Mouse (Mus musculus) telencephalon, adult 2 months (tissue): ENCODE measurements at regions not wholly inside any gene's neighbourhood (a gene's known extent, or its start where the extent isn't known, plus 50 kb on each side); places are given as distances from the start of the nearest gene placed in this dataset.
"Not testable (repeated sequence)": the region's sequence is repeated elsewhere in the genome, so short reads cannot be mapped to it uniquely, and the experiment has no call there.

Experiments used
- DNase-seq: peaks from one replicate; pipeline ENCODE4 v3.0.0-alpha.2; 2011; ENCODE audit warnings: low read depth, low spot score

DNA sequence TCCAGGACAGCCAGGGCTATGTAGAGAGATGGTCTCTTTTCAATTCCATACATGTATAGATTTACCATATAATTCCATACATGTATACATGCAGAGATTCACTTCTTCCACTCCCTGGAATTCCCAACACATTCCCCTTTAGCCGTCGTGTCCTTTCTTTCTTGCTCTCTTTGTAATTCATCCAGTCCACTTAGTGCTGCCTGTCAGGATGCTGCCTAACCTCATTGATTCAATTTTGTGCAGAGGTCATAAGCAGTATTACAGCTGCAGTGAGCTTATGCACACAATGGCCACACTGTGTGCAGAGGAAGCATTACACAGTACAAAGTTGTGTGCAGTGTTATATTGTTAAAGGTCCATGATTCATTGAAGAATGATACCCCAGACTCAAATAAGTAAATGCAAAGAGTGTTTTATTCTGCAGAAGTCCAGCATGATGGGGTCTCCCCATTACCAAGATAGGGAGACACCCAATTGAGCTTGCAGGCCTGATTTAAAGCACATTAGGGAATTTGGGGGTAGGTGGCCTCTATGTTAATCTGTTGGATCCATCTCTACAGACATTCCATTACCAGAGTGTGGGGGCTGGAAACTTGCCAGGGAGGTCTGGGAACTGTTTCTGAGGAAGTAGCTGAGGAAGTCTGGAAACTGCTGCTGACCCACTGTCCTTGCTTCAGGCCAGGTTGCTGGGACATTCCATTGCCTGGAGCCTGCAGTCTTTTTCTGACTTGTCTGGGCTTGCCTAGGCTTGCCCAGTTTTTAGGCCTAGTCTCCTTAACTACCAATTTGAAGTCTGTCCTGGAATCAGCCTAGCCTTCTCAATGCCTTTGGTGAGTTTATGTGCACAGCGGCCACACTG lies 72.8 kb downstream of the Fam161a start:
- DNase-seq, result no peak

DNA sequence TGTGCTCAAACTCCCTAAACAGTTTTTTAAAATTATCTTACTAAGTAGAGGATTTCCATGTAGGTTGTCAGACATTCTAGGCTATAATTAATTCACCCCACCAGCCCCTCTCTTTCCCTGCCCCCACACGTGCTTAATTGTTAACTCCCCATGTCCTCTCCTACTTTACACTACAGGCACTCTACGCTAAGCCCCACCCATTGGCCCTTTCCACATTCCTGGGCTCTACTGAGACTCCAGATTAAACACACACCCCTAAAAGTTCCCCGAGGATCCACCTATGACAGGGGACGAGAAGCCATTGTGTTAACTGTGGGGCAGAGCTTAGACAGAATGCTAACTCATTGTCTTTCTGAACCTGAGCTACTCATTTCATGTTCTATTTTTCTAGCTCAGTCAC lies 74.3 kb downstream of the Fam161a start:
- no peak for DNase-seq

- not testable (repeated sequence) for DNase-seq
These were observed 76.5 kb downstream of the Fam161a start for GRCm38 (mm10) chr11:23083811-23084210.

- DNase-seq, result no peak
These were observed 88.0 kb downstream of the Fam161a start for GRCm38 (mm10) chr11:23095287-23095686.

DNA sequence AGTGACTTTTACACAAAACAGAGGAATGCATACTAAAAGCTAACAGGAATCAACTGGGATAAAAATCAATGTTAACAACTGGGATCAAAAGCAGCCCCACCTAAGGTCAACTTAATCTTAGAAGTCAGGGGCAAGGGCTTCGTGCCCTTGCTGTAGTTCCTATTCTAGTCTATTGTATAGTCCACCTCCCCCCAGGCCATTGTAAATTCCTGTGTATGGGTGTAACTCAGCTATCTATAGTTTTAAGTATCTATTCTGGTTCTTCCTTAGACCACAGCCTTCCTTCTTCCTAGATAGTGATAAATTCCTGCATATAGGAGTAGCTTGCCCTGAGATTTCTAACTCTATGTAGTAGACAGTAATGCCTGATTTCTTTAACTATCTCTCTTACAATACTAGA lies 88.4 kb downstream of the Fam161a start:
- not testable (repeated sequence) for DNase-seq

DNA sequence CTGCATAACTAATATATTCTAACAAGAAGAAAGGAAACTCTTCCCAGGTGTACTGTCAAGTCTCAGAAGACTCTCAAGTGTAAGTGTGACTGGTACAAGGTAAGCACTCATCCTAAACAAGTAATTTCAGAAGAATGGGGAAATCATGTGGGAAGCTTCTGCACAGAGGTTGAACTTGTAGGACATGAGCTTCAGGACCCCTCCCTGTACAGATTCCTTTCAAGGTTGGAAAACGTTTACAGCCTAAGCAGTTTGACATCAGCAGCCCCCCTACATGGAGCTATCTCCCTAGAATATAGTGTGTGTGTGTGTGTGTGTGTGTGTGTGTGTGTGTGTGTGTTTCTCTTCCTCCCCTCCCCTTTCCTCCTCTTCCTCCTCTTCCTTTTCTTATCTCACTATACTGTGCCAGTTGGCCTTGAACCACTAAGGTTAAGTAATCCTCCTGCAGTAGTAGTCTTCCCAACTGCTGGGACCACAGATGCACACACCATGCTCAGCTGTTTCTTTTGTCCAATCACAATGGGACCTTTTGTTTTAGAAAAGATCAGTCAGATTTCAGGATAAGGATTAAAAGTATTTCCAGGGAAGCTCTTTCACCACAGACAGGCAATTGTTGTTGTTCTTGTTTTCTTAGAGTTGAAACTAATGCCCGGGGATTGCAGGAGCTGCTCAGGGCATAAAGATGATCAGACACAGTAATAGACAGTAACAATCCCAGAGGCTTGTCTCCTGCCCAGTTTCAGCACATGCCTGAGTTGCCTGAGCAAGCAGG lies 89.3 kb downstream of the Fam161a start:
- DNase-seq, result no peak

GRCm38 (mm10) chr11:23097223-23097490 lies 89.8 kb downstream of the Fam161a start:
- no peak for DNase-seq

DNA sequence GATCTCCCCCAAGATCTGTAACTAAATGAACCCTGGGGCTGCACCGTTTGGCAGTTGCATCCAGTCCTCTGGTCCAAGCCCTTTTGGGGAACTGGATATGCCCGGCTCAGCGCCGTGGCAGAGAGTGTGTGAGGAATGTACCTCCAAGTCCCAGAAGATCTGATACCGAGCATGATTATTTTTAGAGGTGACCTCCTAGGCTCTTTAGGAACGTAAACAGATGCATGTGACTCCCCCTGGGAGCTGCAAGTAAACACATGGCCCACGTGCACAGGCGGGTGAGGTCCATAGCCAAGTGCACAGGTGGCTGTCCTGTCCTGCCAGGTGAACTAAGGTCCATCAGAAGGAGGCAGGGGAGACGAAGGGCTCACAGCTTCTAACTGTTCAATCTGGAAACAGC lies 107.3 kb downstream of the Fam161a start:
- DNase-seq, result no peak

- no peak for DNase-seq
These were observed 113.3 kb downstream of the Fam161a start for GRCm38 (mm10) chr11:23120533-23121210.

DNA sequence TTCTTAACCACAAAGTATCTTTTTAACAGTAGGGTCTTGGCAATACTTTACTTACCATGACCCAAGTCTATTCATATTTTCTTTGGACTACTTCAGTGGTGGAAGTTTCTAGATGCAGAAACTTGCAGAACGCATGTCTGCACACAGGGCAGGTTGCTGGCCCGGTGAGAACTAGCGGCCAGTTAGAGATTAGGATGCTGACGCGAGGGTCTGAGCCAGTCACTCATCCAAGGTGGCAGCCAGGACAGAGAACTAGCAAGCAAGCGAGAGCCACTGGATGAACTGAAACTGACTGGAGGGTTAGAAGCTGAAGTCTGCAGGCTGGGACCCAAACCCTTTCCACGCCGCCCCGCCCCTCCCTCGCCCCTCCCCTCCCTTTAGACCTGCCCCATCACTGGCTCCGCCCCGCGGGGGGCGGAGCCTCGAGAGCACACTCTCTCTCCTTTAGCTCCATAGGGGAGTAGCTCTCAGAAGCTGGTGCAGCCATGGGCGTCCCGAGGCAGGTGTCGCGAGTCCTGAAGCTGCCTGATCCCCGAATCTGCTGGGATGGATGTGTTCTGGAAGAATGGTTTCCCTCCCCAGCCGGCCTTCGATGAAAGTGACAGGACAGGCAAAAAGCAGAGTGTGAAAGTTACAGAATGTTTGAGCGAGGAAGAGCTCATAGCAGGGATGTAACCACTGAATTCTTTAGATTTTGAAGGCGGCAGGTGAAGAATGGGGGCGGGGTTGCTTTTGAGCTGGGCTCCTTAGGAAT lies 117.0 kb downstream of the Fam161a start:
- DNase-seq, result no peak

GRCm38 (mm10) chr11:23131122-23131521 lies 123.8 kb downstream of the Fam161a start:
- no peak for DNase-seq

- DNase-seq, result no peak
These were observed 124.2 kb upstream of the Xpo1 start for GRCm38 (mm10) chr11:23131632-23132031.

DNA sequence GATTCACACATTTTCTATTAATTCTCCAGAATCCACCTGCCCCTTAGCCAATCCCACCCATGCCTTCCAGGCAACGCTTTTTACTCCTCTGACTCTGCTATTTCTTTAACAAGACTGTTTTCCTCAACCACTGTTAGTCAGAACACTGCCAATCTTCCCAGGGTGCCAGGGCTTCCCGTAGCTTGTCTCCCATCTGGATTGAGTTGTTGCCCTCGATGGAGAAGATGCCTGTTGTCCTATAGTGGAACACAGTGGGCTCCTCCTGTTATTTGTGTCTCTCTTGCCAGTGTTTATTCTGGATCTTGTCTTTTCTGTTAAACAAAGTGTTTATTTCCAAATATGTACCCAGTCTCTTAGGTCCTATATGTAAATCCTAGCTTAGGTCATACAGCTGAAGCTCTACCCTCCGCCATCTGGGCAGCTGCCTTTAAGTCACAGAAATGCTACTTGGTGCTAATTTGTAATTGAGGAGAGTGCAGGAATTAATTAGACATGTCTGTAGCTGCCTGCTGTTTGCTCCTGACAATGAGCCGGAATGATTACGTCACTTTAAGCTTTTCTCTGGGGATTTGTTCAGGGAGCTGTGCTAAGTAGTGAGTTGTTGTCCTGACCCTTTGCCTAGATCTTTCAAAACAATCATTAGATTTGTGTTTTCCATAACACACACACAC lies 115.3 kb upstream of the Xpo1 start:
- no peak for DNase-seq

GRCm38 (mm10) chr11:23141100-23141837 lies 114.6 kb upstream of the Xpo1 start:
- no peak for DNase-seq

DNA sequence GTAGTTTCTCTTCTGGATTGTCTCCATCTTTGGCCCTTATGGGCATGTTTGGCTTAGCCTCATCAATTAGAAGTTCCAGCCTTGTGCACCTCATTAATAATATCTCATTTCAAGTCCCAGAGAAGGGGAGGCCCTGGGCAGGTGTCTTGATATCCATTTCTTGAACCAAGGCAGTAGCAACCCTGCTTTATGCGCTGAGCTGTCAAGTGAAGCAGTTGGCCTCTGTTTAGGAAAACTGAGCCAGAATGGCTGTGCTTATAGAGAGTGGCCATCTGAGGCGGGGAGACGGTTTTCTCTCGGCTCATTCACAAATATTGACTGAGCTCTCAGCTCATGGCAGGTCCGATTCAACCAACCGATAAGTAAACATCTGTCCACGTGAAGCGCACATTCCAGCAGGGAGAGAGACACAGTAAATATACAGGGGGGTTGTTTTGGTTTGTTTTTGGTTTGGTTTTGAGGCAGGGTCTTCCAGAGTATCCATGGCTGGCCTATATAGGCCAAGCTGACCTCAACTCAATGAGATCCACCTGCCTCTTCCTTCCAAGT lies 107.7 kb upstream of the Xpo1 start:
- DNase-seq, result no peak

DNA sequence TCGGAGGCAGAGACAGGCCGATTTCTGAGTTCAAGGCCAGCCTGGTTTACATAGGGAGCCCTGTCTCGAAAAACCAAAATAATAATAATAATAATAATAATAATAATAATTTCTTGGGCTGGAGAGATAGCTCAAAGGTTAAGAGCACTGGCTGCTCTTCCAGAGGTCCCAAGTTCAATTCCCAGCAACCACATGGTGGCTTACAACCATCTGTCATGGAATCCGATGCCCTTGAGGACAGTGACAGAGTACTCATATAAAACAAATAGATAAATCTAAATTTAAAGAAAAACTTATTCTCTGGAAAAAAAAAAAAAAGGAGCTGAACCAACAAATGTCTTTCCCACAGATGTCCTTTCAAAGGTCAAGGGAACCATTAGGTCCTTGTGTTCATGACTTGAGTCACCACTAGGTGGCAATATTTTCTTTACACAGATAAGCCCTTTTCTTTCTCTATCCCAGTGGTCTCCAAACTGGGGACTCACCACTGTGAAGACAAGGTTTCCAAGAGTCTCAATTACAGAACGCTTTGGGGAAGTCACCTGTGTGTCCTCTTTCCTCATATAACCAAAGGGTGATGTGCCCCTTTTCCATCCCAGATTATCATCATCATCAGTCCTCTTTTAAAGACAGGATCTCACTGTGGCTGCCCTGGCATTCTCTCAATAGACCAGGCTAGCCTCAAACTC lies 106.1 kb upstream of the Xpo1 start:
- peak; percentile 12 for DNase-seq

- no peak for DNase-seq
These were observed 101.0 kb upstream of the Xpo1 start for GRCm38 (mm10) chr11:23154851-23155250.

- no peak for DNase-seq
These were observed 87.2 kb upstream of the Xpo1 start for GRCm38 (mm10) chr11:23168546-23169218.
